Mouse (Mus musculus): ENCODE results near the gene Zfp414. TPM values are rescaled to one million over a fixed set of nuclear protein-coding genes. Genes with fewer than 3 reads are reported as not detected.

Zfp414 gene
- total RNA-seq, 2 experiments from 2014 or later = 41.5 to 45.3 TPM

DNA sequence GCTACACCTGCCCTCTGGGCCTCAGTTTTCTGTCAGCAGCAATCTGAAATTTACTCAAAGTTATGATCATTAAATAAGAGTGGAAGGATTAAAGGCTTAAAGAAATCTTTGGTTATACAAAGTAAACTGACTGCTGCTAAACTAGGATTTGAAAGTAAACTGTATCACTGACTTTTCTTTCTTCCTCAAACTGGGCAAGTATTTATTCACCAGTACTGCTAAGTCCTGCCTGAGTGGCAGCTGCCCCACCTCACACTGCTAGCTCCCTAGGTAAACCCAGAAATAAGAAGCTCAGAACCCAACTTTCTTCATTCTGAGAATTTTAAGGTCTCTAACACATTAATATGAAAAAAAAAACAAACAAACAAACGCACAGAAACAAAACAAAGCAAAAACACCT, 44.9 kb downstream of the Zfp414 start:
- no peak for DNase-seq (ENCODE audit: extremely low spot score in 1 of 2, low spot score in 2 of 2)
- intact Hi-C loops (cut with DNase I) = no loop called here
- TF ChIP-seq CTCF (IDR thresholded peaks at IDR 0.05) = no peak
- Histone ChIP-seq H3K4me3 (no peak overlapping the region), H3K27ac (no peak overlapping the region)

DNA sequence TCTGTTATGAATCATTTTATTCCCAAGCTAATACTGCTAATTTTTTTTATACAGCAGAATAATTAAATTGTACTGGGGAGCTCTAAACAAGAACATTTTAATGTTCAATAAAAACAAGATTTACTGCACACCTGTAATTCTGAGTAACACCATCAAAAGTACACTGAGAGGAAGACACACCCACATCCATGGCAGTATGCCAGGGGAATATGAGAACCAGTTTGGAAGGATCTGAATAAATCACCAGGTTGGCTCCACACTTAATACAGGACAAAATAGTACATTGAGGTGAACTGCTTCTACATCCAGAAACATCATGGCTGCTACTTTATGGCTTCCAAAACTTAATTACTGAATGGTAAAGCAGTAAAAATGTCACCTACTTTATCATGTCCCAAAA, 46.6 kb downstream of the Zfp414 start:
- intact Hi-C loops (cut with DNase I) = no loop called here
- no peak for DNase-seq (ENCODE audit: extremely low spot score in 1 of 2, low spot score in 2 of 2)
- H3K27ac ChIP-seq = no peak overlapping the region
- no peak for TF ChIP-seq CTCF (IDR thresholded peaks at IDR 0.05)
- H3K4me3 ChIP-seq = no peak overlapping the region

DNA sequence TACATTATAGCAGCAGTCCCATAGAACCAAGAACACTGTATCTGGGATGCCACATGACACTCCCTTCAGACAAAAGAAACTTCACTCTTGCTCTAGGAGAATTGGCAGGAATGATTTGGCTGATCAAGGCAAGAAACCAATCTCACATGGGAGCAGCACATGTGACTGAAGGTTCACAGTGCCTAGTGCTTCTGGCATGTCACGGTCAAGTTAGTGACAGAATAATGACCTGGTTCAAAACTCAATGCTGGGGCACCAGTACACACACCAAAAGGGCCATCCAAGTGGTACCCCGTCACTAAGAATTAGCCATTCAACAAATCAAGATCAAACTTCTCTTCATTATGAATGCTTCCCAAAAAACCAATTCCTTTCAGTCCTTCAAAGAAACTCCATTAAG, 47.2 kb downstream of the Zfp414 start:
- H3K27ac ChIP-seq = no peak overlapping the region
- TF ChIP-seq CTCF (IDR thresholded peaks at IDR 0.05) = no peak
- no peak for DNase-seq (ENCODE audit: extremely low spot score in 1 of 2, low spot score in 2 of 2)
- intact Hi-C loops (cut with DNase I) = no loop called here
- no peak overlapping the region for H3K4me3 ChIP-seq

DNA sequence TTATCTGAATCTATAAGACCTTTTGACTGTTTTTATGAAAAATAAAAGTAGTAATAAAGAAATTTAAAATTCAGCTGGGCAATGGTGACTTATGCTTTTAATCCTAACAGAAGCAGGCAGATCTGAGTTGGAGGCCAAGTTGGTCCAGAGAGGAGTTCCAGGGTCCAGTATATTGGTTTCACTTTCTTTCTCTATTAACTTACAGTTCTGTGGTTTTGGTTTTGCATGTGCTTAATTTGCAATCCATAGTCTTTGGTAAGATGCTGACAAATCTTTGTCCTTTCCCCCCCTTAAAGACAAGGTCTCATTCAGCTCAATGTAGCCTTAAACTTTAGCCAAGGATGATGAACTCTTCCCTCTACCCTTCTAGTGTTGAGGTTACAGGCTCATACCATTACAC, 49.9 kb downstream of the Zfp414 start:
- intact Hi-C loops (cut with DNase I) = no loop called here
- Histone ChIP-seq H3K27ac (no peak overlapping the region), H3K4me3 (no peak overlapping the region)
- no peak for TF ChIP-seq CTCF (IDR thresholded peaks at IDR 0.05)
- no peak for DNase-seq (ENCODE audit: extremely low spot score in 1 of 2, low spot score in 2 of 2)

Other genes with a start within 250 kb of the Zfp414 start
- 10 to 100 TPM; 13.1 to 15.1 TPM for gene Zfp101, start 234.4 kb upstream of the Zfp414 start, total RNA-seq (2021)
- not detected for gene Actl9, start 196.2 kb upstream of the Zfp414 start, total RNA-seq (2021)
- 10 to 100 TPM; 27.3 to 32.9 TPM for gene Adamts10, start 104.9 kb upstream of the Zfp414 start, total RNA-seq (2021)
- gene Myo1f, start 73.4 kb upstream of the Zfp414 start, total RNA-seq (2021) = 1 to 10 TPM; 2.2 to 2.3 TPM
- under 1 TPM; 0.26 to 0.34 TPM for gene Pram1, start 9.0 kb downstream of the Zfp414 start, total RNA-seq (2021)
- gene Hnrnpm, start 57.8 kb downstream of the Zfp414 start, total RNA-seq (2021) = 100 to 1,000 TPM; 137 to 162 TPM
- 10 to 100 TPM; 93.2 to 94.9 TPM for gene March2, start 89.6 kb downstream of the Zfp414 start, total RNA-seq (2021)
- 100 to 1,000 TPM; 345 to 358 TPM for gene Rab11b, start 131.4 kb downstream of the Zfp414 start, total RNA-seq (2021)
- 1 to 10 TPM; 3.4 to 4.3 TPM for gene Angptl4, start 152.7 kb downstream of the Zfp414 start, total RNA-seq (2021)
- 10 to 100 TPM; 32.3 to 38.7 TPM for gene Kank3, start 181.4 kb downstream of the Zfp414 start, total RNA-seq (2021)
- 100 to 1,000 TPM; 600 to 661 TPM for gene Rps28, start 195.5 kb downstream of the Zfp414 start, total RNA-seq (2021)
- 100 to 1,000 TPM; 190 to 211 TPM for gene Ndufa7, start 195.5 kb downstream of the Zfp414 start, total RNA-seq (2021)
- gene Cd320, start 214.0 kb downstream of the Zfp414 start, total RNA-seq (2021) = 10 to 100 TPM; 19.8 to 26.8 TPM
- not detected for gene Gm7029, start 244.7 kb downstream of the Zfp414 start, total RNA-seq (2021)